Mouse (Mus musculus) CH12.LX (cell line): ENCODE measurements around the gene Papss2. TPM values are rescaled to one million over a fixed set of nuclear protein-coding genes. Genes with fewer than 3 reads are reported as not detected.

Source experiments
- DNase-seq: peaks from one replicate; pipeline ENCODE4 v3.0.0-alpha.2; 2013; ENCODE audit errors: extremely low read depth
- H3K27ac ChIP-seq: 2 replicates; pipeline ENCODE4 v1.5.1; 2012; ENCODE audit warnings: low read depth, mild to moderate bottlenecking, control low read depth, moderate library complexity; ENCODE audit not compliant: insufficient read depth
- H3K27me3 ChIP-seq: replicated peaks from 2 replicates; pipeline ENCODE3; 2012; ENCODE audit warnings: inconsistent platforms
- H3K36me3 ChIP-seq, 2 experiments: replicated peaks in 1 of 2; 2 replicates each; pipeline versions ENCODE3 to v1.6.1; 2012; ENCODE audit warnings: inconsistent platforms in 1 of 2, low read length in 1 of 2, mild to moderate bottlenecking in 1 of 2, mixed read lengths in 1 of 2, moderate library complexity in 1 of 2; ENCODE audit not compliant: control insufficient read depth in 1 of 2, insufficient read depth in 1 of 2
- H3K4me1 ChIP-seq, 2 experiments: 2 replicates each; pipeline ENCODE4 v1.6.1; 2012; ENCODE audit warnings: inconsistent platforms in 1 of 2, moderate library complexity in 1 of 2; ENCODE audit not compliant: insufficient read depth in 2 of 2, control insufficient read depth in 1 of 2
- H3K4me2 ChIP-seq: 2 replicates; pipeline ENCODE4 v1.6.1; 2012; ENCODE audit warnings: low read depth, mild to moderate bottlenecking, control low read depth; ENCODE audit not compliant: poor library complexity, insufficient read depth, severe bottlenecking
- H3K4me3 ChIP-seq, 3 experiments: fragments of 150-350 bp in 1 of 3; sonication (generic) in 1 of 3; replicated peaks in 1 of 3; 2 replicates each; pipeline versions ENCODE3 to v1.5.1; 2011 to 2012; ENCODE audit warnings: low read depth in 2 of 3, low read length in 2 of 3, mild to moderate bottlenecking in 2 of 3, moderate library complexity in 2 of 3, control low read depth in 1 of 3, improper control_type of control experiment in 1 of 3, inconsistent platforms in 1 of 3, mixed read lengths in 1 of 3; ENCODE audit not compliant: poor library complexity in 1 of 3
- H3K79me2 ChIP-seq: replicated peaks from 2 replicates; pipeline ENCODE4 v1.6.1; 2012; ENCODE audit warnings: mild to moderate bottlenecking, moderate library complexity; ENCODE audit not compliant: control insufficient read depth, poor library complexity, insufficient read depth, severe bottlenecking; ENCODE audit errors: extremely low read depth
- H3K9ac ChIP-seq: 2 replicates; pipeline ENCODE4 v1.6.1; 2012; ENCODE audit warnings: low read depth, mild to moderate bottlenecking, control low read depth, moderate library complexity; ENCODE audit not compliant: insufficient read depth
- H3K9me3 ChIP-seq: replicated peaks from 2 replicates; pipeline ENCODE3; 2012; ENCODE audit warnings: low read length, inconsistent platforms, mixed read lengths
- CHD1 ChIP-seq: IDR thresholded peaks from 2 replicates; pipeline ENCODE4 v1.6.1; 2012; ENCODE audit warnings: low read depth, low read length, improper control_type of control experiment, inconsistent platforms
- CTCF ChIP-seq, 2 experiments: IDR thresholded peaks in 1 of 2; conservative IDR thresholded peaks in 1 of 2; 2 replicates each; pipeline ENCODE4 v1.5.1; 2011 to 2012; ENCODE audit warnings: low read depth in 2 of 2, low read length in 2 of 2, improper control_type of control experiment in 1 of 2, inconsistent platforms in 1 of 2, mild to moderate bottlenecking in 1 of 2, moderate library complexity in 1 of 2
- ETS1 ChIP-seq: conservative IDR thresholded peaks from 2 replicates; pipeline ENCODE4 v1.6.1; 2012; ENCODE audit warnings: low read depth, mild to moderate bottlenecking, inconsistent platforms, low read length, improper control_type of control experiment, moderate library complexity
- GABPA ChIP-seq: IDR thresholded peaks from 2 replicates; pipeline ENCODE4 v1.6.1; 2012; ENCODE audit warnings: low read depth, low read length, improper control_type of control experiment, inconsistent platforms; ENCODE audit not compliant: insufficient replicate concordance
- HCFC1 ChIP-seq: IDR thresholded peaks from 2 replicates; pipeline ENCODE4 v1.6.1; 2012; ENCODE audit warnings: low read depth, mild to moderate bottlenecking, inconsistent platforms, low read length, improper control_type of control experiment
- JUN ChIP-seq: IDR thresholded peaks from 2 replicates; pipeline ENCODE4 v1.6.1; 2011; ENCODE audit warnings: low read depth, mild to moderate bottlenecking, low read length, improper control_type of control experiment, moderate library complexity; ENCODE audit not compliant: insufficient read depth
- JUND ChIP-seq: conservative IDR thresholded peaks from 2 replicates; pipeline ENCODE4 v1.6.1; 2011; ENCODE audit warnings: low read depth, low read length, improper control_type of control experiment
- KAT2A ChIP-seq: IDR thresholded peaks from 2 replicates; pipeline ENCODE4 v1.6.1; 2012; ENCODE audit warnings: low read length, improper control_type of control experiment, inconsistent platforms; ENCODE audit not compliant: insufficient replicate concordance
- MAFK ChIP-seq: IDR thresholded peaks from 2 replicates; pipeline ENCODE4 v1.6.1; 2011; ENCODE audit warnings: low read length, improper control_type of control experiment; ENCODE audit not compliant: insufficient replicate concordance
- MAX ChIP-seq: IDR thresholded peaks from 2 replicates; pipeline ENCODE4 v1.6.1; 2011; ENCODE audit warnings: low read length, improper control_type of control experiment
- MAZ ChIP-seq: IDR thresholded peaks from 2 replicates; pipeline ENCODE4 v1.6.1; 2012; ENCODE audit warnings: low read depth, mild to moderate bottlenecking, inconsistent platforms, low read length, improper control_type of control experiment, moderate library complexity
- MEF2A ChIP-seq: IDR thresholded peaks from 2 replicates; pipeline ENCODE4 v1.6.1; 2014; ENCODE audit warnings: low read depth, mild to moderate bottlenecking, inconsistent platforms, low read length, improper control_type of control experiment, borderline replicate concordance
- MXI1 ChIP-seq: IDR thresholded peaks from 2 replicates; pipeline ENCODE4 v1.6.1; 2011; ENCODE audit warnings: mild to moderate bottlenecking, low read depth, low read length, improper control_type of control experiment
- MYC ChIP-seq: IDR thresholded peaks from 2 replicates; pipeline ENCODE4 v1.6.1; 2011; ENCODE audit warnings: low read depth, mild to moderate bottlenecking, improper control_type of control experiment, low read length
- NELFE ChIP-seq: IDR thresholded peaks from 2 replicates; pipeline ENCODE4 v1.6.1; 2011; ENCODE audit warnings: low read depth, low read length, improper control_type of control experiment
- PAX5 ChIP-seq: IDR thresholded peaks from 2 replicates; pipeline ENCODE4 v1.6.1; 2012; ENCODE audit warnings: low read length, inconsistent platforms, mixed read lengths
- POLR2A ChIP-seq: IDR thresholded peaks from 2 replicates; pipeline ENCODE4 v1.6.1; 2011; ENCODE audit warnings: low read depth, mild to moderate bottlenecking, improper control_type of control experiment, low read length
- TBP ChIP-seq: conservative IDR thresholded peaks from 2 replicates; pipeline ENCODE4 v1.6.1; 2011; ENCODE audit warnings: low read depth, low read length, improper control_type of control experiment
- TCF12 ChIP-seq: IDR thresholded peaks from 2 replicates; pipeline ENCODE4 v1.6.1; 2014; ENCODE audit warnings: low read depth, mild to moderate bottlenecking, inconsistent platforms, low read length, improper control_type of control experiment
- UBTF ChIP-seq: IDR thresholded peaks from 2 replicates; pipeline ENCODE4 v1.6.1; 2012; ENCODE audit warnings: low read depth, mild to moderate bottlenecking, inconsistent platforms, low read length, improper control_type of control experiment, moderate library complexity
- USF1 ChIP-seq: IDR thresholded peaks from 2 replicates; pipeline ENCODE4 v1.6.1; 2014; ENCODE audit warnings: low read depth, mild to moderate bottlenecking, inconsistent platforms, low read length, improper control_type of control experiment
- USF2 ChIP-seq: conservative IDR thresholded peaks from 2 replicates; pipeline ENCODE4 v1.6.1; 2011; ENCODE audit warnings: low read depth, low read length, improper control_type of control experiment
- ZC3H11A ChIP-seq: IDR thresholded peaks from 2 replicates; pipeline ENCODE4 v1.6.1; 2012; ENCODE audit warnings: low read depth, mild to moderate bottlenecking, inconsistent platforms, low read length, improper control_type of control experiment
- ZKSCAN1 ChIP-seq: IDR thresholded peaks from 2 replicates; pipeline ENCODE4 v1.6.1; 2012; ENCODE audit warnings: low read depth, inconsistent platforms, low read length, improper control_type of control experiment, borderline replicate concordance
- ZNF384 ChIP-seq: IDR thresholded peaks from 2 replicates; pipeline ENCODE4 v1.6.1; 2012; ENCODE audit warnings: low read depth, low read length, improper control_type of control experiment, inconsistent platforms
- dilution Hi-C: fragments of 300-500 bp; cut with MboI; formaldehyde crosslinking; loops from 2 replicates; pipeline ENCODE4 v1.14.3; 2020; ENCODE audit warnings: low sequenced_read_pairs; ENCODE audit not compliant: extremely low pct_unique_long_range_greater_than_20kb, extremely low pct_ligation_motif_present
- in situ Hi-C: fragments of 300-500 bp; cut with MboI; formaldehyde crosslinking; loops from 3 replicates; pipeline ENCODE4 v1.14.3; 2019; ENCODE audit warnings: low sequenced_read_pairs, low pct_ligation_motif_present, low pct_unique_long_range_greater_than_20kb, mixed read lengths
- polyA plus RNA-seq: library from polyadenylated mRNA; unstranded; fragments of >175 nt; gene quantifications from 2 replicates; pipeline ENCODE4 v1.2.1, GENCODE M21; 2012; ENCODE audit warnings: low read depth; ENCODE audit not compliant: insufficient read length
- total RNA-seq, 2 experiments: library from RNA; depleted of rRNA; stranded (reverse); fragments of 300-350 nt in 1 of 2; fragments of >200 nt in 1 of 2; gene quantifications; 2 replicates each; pipeline ENCODE4 v1.2.3; 2012 to 2014

The Papss2 gene
- total and polyA plus RNA-seq, 3 experiments: 0.36 to 0.42 (median 0.39) TPM

DNA sequence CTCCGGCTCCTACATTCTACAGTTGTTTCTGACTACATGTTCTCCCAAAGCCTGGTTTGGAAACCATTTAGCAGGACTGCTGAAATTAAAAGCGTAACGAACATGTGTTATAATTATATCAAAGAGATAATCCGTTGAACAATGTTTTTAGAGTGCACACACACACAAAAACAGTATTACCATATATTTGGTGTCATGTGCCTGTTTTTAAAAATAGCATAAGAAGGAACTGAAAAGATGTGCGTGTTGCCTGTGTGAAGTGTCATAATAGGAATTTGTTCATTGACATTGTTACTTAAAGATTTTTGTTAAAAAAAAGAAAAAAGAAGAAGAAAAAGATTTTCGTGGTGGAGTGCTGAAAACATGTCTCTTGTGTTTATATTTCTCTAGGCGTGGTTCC lies 50.3 kb downstream of the Papss2 start:
- no peak for DNase-seq
- H3K4me2 ChIP-seq: no peak overlapping the region
- no peaks in the 10 kb centered on the region for H3K4me1 ChIP-seq
- no peaks in the 10 kb centered on the region for H3K27me3 ChIP-seq
- no peaks in the 10 kb centered on the region for H3K9me3 ChIP-seq
- H3K36me3 ChIP-seq: no peaks in the 10 kb centered on the region
- H3K4me3 ChIP-seq: no peak overlapping the region
- no peak overlapping the region for H3K27ac ChIP-seq
- dilution Hi-C loops (no loop called here), in situ Hi-C loops (no loop called here)
- H3K9ac ChIP-seq: no peak overlapping the region
- no peak for TF ChIP-seq ZNF384
- TF ChIP-seq JUN: no peak
- TF ChIP-seq USF2: no peak
- TF ChIP-seq UBTF: no peak
- TF ChIP-seq TBP: no peak
- no peak for TF ChIP-seq ETS1
- no peak for TF ChIP-seq MXI1
- no peak for TF ChIP-seq CHD1
- no peak for TF ChIP-seq KAT2A
- no peak for TF ChIP-seq MAFK
- H3K79me2 ChIP-seq: no peaks in the 10 kb centered on the region

DNA sequence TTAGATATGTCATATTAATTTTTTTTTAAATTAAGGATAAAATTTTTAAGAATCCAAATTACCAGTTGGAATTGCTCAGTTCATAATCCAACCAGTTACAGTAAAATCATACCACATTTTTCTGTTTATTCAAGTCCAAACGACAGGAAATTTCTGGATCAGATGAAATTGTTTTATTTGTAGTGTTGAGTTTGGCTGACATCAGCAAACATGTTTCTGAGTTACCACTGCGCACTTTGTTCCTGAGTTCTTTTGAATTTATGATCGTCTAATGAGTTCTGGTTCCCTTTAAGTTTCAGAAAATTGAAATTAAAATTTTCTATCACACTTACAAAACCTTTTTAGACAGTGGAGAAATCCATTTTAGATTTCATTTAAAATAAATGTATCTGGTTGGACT lies 50.8 kb downstream of the Papss2 start:
- Histone ChIP-seq H3K27ac (no peak overlapping the region), H3K27me3 (no peaks in the 10 kb centered on the region), H3K4me2 (no peak overlapping the region), H3K9me3 (no peaks in the 10 kb centered on the region), H3K4me1 (no peaks in the 10 kb centered on the region), H3K79me2 (no peaks in the 10 kb centered on the region), H3K4me3 (no peak overlapping the region), H3K36me3 (no peaks in the 10 kb centered on the region), H3K9ac (no peak overlapping the region)
- in situ Hi-C loops: no loop called here
- dilution Hi-C loops: no loop called here
- no peak for TF ChIP-seq ZNF384
- no peak for TF ChIP-seq PAX5
- TF ChIP-seq JUND: no peak
- no peak for TF ChIP-seq POLR2A
- TF ChIP-seq NELFE: no peak
- no peak for TF ChIP-seq TCF12
- no peak for TF ChIP-seq MAFK
- TF ChIP-seq HCFC1: no peak
- TF ChIP-seq USF1: no peak
- TF ChIP-seq JUN: no peak
- no peak for TF ChIP-seq KAT2A
- no peak for TF ChIP-seq ZKSCAN1
- no peak for TF ChIP-seq ETS1
- no peak for TF ChIP-seq MAX
- TF ChIP-seq ZC3H11A: no peak
- TF ChIP-seq MAZ: no peak
- TF ChIP-seq MYC: no peak
- no peak for TF ChIP-seq CTCF (conservative IDR thresholded peaks at IDR 0.05 in 1 of 2, IDR thresholded peaks at IDR 0.05 in 1 of 2; ENCODE audit: low read depth in 2 of 2, low read length in 2 of 2)
- no peak for TF ChIP-seq GABPA
- no peak for TF ChIP-seq MEF2A
- no peak for DNase-seq
